Mouse (Mus musculus): ENCODE measurements around the gene Smyd3. TPM values are rescaled to one million over a fixed set of nuclear protein-coding genes. Genes with fewer than 3 reads are reported as not detected.
"Not testable (repeated sequence)": the region's sequence is repeated elsewhere in the genome, so short reads cannot be mapped to it uniquely, and the experiment has no call there.

Smyd3 gene
- total and polyA plus RNA-seq, 3 experiments = 3.5 to 19.4 (median 17.1) TPM

DNA sequence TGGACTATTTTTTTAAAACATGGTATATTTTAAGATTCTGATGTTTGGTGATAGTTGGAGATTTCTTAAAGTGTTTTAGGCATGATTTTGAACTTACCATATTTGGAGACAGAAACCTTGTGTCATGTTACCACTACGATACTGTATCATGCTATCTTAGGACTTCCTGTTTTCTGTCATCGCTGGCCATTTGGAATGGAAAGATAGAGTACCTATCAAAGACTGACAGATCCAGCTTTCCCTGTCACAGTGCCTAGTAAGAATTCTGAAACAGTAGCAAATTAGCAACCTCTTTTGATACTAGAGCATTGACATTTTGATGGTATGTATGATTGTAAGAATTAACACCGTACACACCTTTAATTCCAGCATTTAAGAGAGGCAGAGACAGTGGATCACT lies 33.5 kb upstream of the Smyd3 start:
- TF ChIP-seq TAL1 (conservative IDR thresholded peaks at IDR 0.05; ENCODE audit: low read depth, low read length) = peak; percentile 82
- TF ChIP-seq GATA1 (IDR thresholded peaks at IDR 0.05; ENCODE audit: borderline replicate concordance, low read length) = no peak
- Histone ChIP-seq H3K9me3 (replicated peaks) (no peaks in the 10 kb centered on the region), H3K4me3 (ENCODE audit: low read depth, low read length) (no peak overlapping the region; the same call in 1 of the 2 replicates), H3K4me1 (ENCODE audit: insufficient read depth, low read depth, low read length) (peaks cover 73% of the 10 kb centered on the region), H3K27me3 (ENCODE audit: insufficient read depth, low read length) (no peaks in the 10 kb centered on the region), H3K36me3 (replicated peaks) (peaks cover 32% of the 10 kb centered on the region)
- ATAC-seq (ENCODE audit: extremely low read depth, insufficient number of reproducible peaks, low FRiP score, poor library complexity, severe bottlenecking) (peak; percentile 80), DNase-seq (ENCODE audit: low spot score) (peak; percentile 46)

DNA sequence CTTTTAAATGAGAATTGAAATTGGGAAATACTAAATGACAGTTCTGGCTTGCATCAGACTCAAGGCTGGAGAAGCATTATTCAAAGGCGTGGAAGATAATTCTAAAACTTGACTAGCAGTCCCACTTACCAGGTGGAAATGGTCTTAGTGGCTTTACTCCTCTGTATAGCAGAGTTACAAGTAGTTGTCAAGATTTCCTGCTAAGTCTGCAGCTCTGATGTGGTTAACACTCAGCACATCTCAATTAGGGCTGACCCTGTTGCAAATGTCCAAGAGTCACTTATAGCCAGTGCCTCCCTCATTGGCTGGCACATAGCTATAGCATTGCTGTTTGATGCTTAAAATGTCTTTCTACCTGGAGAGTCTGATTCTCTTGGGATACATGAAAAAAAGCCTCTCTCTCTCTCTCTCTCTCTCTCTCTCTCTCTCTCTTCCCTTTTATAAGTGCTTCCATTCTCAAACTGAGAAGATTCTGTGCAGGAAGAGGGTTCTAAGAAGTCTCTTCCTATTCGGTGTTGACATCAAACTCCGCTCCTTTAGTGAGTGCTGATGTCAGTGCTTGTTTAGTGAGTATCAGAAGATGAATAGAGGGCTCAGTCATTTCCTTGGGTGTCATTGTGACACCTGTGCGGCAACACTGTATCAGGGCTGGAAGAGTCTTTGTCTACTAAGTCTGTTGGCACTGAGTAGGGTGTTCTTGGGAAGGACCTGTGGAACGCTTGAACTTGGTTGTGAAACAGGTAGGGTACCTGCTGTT lies 31.3 kb upstream of the Smyd3 start:
- no peaks in the 10 kb centered on the region for H3K9me3 ChIP-seq (replicated peaks)
- no peak overlapping the region for H3K4me3 ChIP-seq (ENCODE audit: low read depth, low read length)
- H3K4me1 ChIP-seq (ENCODE audit: insufficient read depth, low read depth, low read length) = peaks cover 73% of the 10 kb centered on the region
- no peak for TF ChIP-seq TAL1 (conservative IDR thresholded peaks at IDR 0.05; ENCODE audit: low read depth, low read length)
- no peak for TF ChIP-seq POLR2AphosphoS5 (IDR thresholded peaks at IDR 0.05; ENCODE audit: insufficient replicate concordance, low read depth, low read length)
- TF ChIP-seq GATA1 (IDR thresholded peaks at IDR 0.05; ENCODE audit: borderline replicate concordance, low read length) = no peak
- no peak for TF ChIP-seq CTCF (IDR thresholded peaks at IDR 0.05; ENCODE audit: low read depth, low read length)
- no peak for TF ChIP-seq GATA2 (IDR thresholded peaks at IDR 0.05; ENCODE audit: borderline replicate concordance, low read depth, low read length)
- H3K36me3 ChIP-seq (replicated peaks) = peaks cover 30% of the 10 kb centered on the region
- H3K27me3 ChIP-seq (ENCODE audit: insufficient read depth, low read length) = no peaks in the 10 kb centered on the region
- ATAC-seq (ENCODE audit: extremely low read depth, insufficient number of reproducible peaks, low FRiP score, poor library complexity, severe bottlenecking) = no peak
- no peak for DNase-seq (ENCODE audit: low spot score)

DNA sequence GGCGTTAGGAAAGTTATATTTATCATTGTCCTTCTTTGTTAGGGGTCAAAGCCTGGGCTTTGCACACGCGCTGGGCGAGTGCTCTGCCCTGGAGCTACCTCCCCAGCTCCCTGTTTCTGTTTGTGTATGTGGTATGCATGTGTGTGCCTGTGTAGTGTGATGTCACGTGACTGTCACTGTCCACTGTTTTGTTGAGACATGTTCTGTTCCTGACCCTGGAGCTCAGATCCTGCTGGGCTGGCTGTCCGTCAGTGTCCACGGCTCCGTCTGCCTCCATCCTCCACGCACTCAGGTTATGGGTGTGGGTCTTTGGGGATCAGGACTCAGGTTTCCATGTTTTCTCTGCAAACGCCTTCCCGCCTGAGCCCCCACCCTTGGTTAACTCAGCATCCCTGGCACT lies 30.4 kb upstream of the Smyd3 start:
- H3K27me3 ChIP-seq (ENCODE audit: insufficient read depth, low read length) = no peaks in the 10 kb centered on the region
- DNase-seq (ENCODE audit: low spot score) (no peak), ATAC-seq (ENCODE audit: extremely low read depth, insufficient number of reproducible peaks, low FRiP score, poor library complexity, severe bottlenecking) (no peak)
- H3K36me3 ChIP-seq (replicated peaks) = peaks cover 37% of the 10 kb centered on the region
- H3K4me3 ChIP-seq (ENCODE audit: low read depth, low read length) = peak overlapping the region; percentile 68
- H3K9me3 ChIP-seq (replicated peaks) = no peaks in the 10 kb centered on the region
- TF ChIP-seq POLR2AphosphoS5 (IDR thresholded peaks at IDR 0.05; ENCODE audit: insufficient replicate concordance, low read depth, low read length) (no peak), TAL1 (conservative IDR thresholded peaks at IDR 0.05; ENCODE audit: low read depth, low read length) (no peak), CTCF (IDR thresholded peaks at IDR 0.05; ENCODE audit: low read depth, low read length) (no peak), GATA1 (IDR thresholded peaks at IDR 0.05; ENCODE audit: borderline replicate concordance, low read length) (no peak), GATA2 (IDR thresholded peaks at IDR 0.05; ENCODE audit: borderline replicate concordance, low read depth, low read length) (no peak)
- H3K4me1 ChIP-seq (ENCODE audit: insufficient read depth, low read depth, low read length) = peaks cover 72% of the 10 kb centered on the region

DNA sequence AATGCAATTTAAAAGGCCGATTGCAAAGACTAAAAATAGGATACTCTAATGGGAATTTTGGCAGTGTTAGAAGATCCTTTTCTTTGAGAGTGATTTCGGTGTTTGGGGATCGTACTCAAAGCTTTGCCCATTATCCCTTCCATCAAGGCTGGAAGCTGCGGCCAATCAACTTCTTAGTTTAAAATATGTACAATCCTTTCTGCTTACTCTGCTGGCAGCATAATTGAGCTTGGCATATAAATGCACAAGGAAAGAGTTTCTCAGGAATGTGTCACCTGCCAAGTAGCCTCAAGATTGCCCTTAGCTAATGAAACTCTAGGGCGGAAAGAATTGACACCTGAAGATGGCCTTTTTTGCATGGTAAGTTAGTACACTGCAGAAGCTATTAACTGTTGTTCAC lies 29.3 kb upstream of the Smyd3 start:
- no peaks in the 10 kb centered on the region for H3K27me3 ChIP-seq (ENCODE audit: insufficient read depth, low read length)
- TF ChIP-seq GATA2 (IDR thresholded peaks at IDR 0.05; ENCODE audit: borderline replicate concordance, low read depth, low read length) (no peak), TAL1 (conservative IDR thresholded peaks at IDR 0.05; ENCODE audit: low read depth, low read length) (no peak), GATA1 (IDR thresholded peaks at IDR 0.05; ENCODE audit: borderline replicate concordance, low read length) (no peak), POLR2AphosphoS5 (IDR thresholded peaks at IDR 0.05; ENCODE audit: insufficient replicate concordance, low read depth, low read length) (no peak), CTCF (IDR thresholded peaks at IDR 0.05; ENCODE audit: low read depth, low read length) (no peak)
- no peaks in the 10 kb centered on the region for H3K9me3 ChIP-seq (replicated peaks)
- peaks cover 42% of the 10 kb centered on the region for H3K36me3 ChIP-seq (replicated peaks)
- peak overlapping the region; percentile 87 for H3K4me3 ChIP-seq (ENCODE audit: low read depth, low read length)
- ATAC-seq (ENCODE audit: extremely low read depth, insufficient number of reproducible peaks, low FRiP score, poor library complexity, severe bottlenecking) (no peak), DNase-seq (ENCODE audit: low spot score) (no peak)
- peaks cover 66% of the 10 kb centered on the region for H3K4me1 ChIP-seq (ENCODE audit: insufficient read depth, low read depth, low read length)

DNA sequence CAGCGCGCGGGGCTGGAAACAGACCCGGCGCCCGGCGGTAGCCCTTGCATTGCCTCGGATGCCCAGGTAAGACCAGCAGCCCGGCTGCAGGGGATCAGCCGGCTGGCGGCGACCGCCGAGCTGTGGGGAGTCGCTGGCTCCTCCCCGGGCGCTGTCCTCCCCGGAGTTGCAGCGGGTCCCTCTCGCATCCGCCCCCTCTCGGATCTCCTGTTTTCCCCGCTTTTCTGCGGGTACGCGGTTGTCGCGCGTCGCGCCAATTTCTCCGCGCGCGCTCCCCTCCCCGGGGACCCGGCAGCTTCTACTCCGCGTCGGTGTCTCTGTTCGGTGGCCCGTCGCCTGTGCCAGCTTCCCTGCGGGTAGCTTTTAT lies 28.7 kb upstream of the Smyd3 start:
- peaks cover 45% of the 10 kb centered on the region for H3K36me3 ChIP-seq (replicated peaks)
- no peaks in the 10 kb centered on the region for H3K9me3 ChIP-seq (replicated peaks)
- DNase-seq (ENCODE audit: low spot score) (peak; percentile 77), ATAC-seq (ENCODE audit: extremely low read depth, insufficient number of reproducible peaks, low FRiP score, poor library complexity, severe bottlenecking) (no peak)
- TF ChIP-seq GATA2 (IDR thresholded peaks at IDR 0.05; ENCODE audit: borderline replicate concordance, low read depth, low read length) (no peak), TAL1 (conservative IDR thresholded peaks at IDR 0.05; ENCODE audit: low read depth, low read length) (no peak), GATA1 (IDR thresholded peaks at IDR 0.05; ENCODE audit: borderline replicate concordance, low read length) (no peak), CTCF (IDR thresholded peaks at IDR 0.05; ENCODE audit: low read depth, low read length) (no peak), POLR2AphosphoS5 (IDR thresholded peaks at IDR 0.05; ENCODE audit: insufficient replicate concordance, low read depth, low read length) (no peak)
- peak overlapping the region; percentile 87 for H3K4me3 ChIP-seq (ENCODE audit: low read depth, low read length)
- no peaks in the 10 kb centered on the region for H3K27me3 ChIP-seq (ENCODE audit: insufficient read depth, low read length)
- peaks cover 62% of the 10 kb centered on the region for H3K4me1 ChIP-seq (ENCODE audit: insufficient read depth, low read depth, low read length)

DNA sequence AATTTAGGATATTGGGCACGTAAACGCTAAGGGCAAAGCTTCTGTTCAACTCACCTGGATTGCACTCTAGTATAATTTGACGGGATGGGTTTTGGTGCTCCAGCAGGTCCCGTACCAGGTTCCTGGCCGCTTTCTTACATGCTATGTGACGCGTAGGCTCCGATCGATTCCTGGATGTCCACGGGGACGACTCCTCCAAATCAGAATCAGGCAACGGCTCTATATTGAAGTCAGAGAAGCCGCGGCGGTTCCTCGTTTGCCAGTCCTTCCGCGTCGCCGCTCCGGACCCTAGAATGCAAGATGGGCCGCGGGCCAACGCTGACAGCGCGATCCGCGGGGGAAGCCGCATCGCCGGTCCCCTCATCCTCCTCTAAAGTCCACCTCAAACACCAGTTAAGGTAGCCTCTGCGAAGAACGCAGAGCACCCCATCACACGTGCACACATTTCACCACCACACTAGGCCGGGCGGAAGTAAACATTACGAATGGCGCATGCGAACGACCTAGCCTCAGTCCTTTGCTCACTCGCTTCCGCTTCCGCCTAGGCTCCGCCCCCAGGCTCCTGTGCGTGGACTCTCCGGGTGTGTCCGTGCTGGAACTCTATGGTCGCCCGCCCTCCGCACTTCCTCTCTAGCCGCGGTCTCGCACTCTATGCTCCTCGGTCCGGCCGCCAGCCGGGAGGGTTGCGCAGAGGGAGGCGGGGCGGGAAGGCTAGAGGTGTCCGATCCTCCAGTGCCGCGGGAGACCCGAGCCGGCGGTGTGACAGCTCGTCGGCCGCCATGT lies 28.1 kb upstream of the Smyd3 start, which contains the start of the genes Tfb2m and Cnst:
Gene Tfb2m, minus strand, starts transcription at position 500 of the 783 bp plus-strand sequence.
Gene Cnst, plus strand, starts transcription at position 603 of the 783 bp plus-strand sequence.
- not testable (repeated sequence) for H3K27me3 ChIP-seq (ENCODE audit: insufficient read depth, low read length); H3K9me3 ChIP-seq (replicated peaks)
- peaks cover 49% of the 10 kb centered on the region for H3K36me3 ChIP-seq (replicated peaks)
- ATAC-seq (ENCODE audit: extremely low read depth, insufficient number of reproducible peaks, low FRiP score, poor library complexity, severe bottlenecking) = peak; percentile 97
- peak within 1 kb of the TSS; percentile 87 for H3K4me3 ChIP-seq (ENCODE audit: low read depth, low read length)
- DNase-seq (ENCODE audit: low spot score) = peak; percentile 80
- peaks cover 61% of the 10 kb centered on the region for H3K4me1 ChIP-seq (ENCODE audit: insufficient read depth, low read depth, low read length)

Measured in G1E (cell line).